Comparison of ENCODE assay signal across 7 mouse cellular contexts in genomic region chrX:133686533-133687311, GRCm38 (mm10). TPM values are rescaled to one million over a fixed set of nuclear protein-coding genes. Genes with fewer than 3 reads are reported as not detected.
DNase-seq lines count a peak whose midpoint lies in the region; ATAC-seq lines count a peak whose summit lies in the region.

No protein-coding gene starts in this region.

- peak overlapping the region; percentile 46 for H3K4me3 ChIP-seq in liver, embryonic 11.5 days (ENCODE audit: low read depth, low read length)
- H3K4me3 ChIP-seq in embryonic facial prominence, embryonic 15.5 days (replicated peaks), result peak overlapping the region; percentile 53
- H3K4me3 ChIP-seq in intestine, embryonic 15.5 days (replicated peaks), result peak overlapping the region; percentile 47
- H3K4me3 ChIP-seq in neural tube, embryonic 14.5 days (ENCODE audit: low read depth, low read length), result peak overlapping the region; percentile 52

- no peaks in the 10 kb centered on the region for H3K36me3 ChIP-seq in liver, embryonic 11.5 days (ENCODE audit: control insufficient read depth, insufficient read depth, low read length)
- H3K36me3 ChIP-seq in embryonic facial prominence, embryonic 15.5 days, result no peaks in the 10 kb centered on the region
- H3K36me3 ChIP-seq in intestine, embryonic 15.5 days, result no peaks in the 10 kb centered on the region
- H3K36me3 ChIP-seq in neural tube, embryonic 14.5 days (ENCODE audit: control insufficient read depth, insufficient read depth, low read length), result no peaks in the 10 kb centered on the region

- H3K9me3 ChIP-seq in liver, embryonic 11.5 days (ENCODE audit: control insufficient read depth, low read length), result no peaks in the 10 kb centered on the region
- H3K9me3 ChIP-seq in embryonic facial prominence, embryonic 15.5 days (replicated peaks), result no peaks in the 10 kb centered on the region
- no peaks in the 10 kb centered on the region for H3K9me3 ChIP-seq in intestine, embryonic 15.5 days
- no peaks in the 10 kb centered on the region for H3K9me3 ChIP-seq in neural tube, embryonic 14.5 days (ENCODE audit: control insufficient read depth, low read length)

- 23% methylated on average over 55 of the region's 55 CpGs for WGBS in liver, embryonic 11.5 days
- WGBS in embryonic facial prominence, embryonic 15.5 days, result 19% methylated on average over 46 of the region's 55 CpGs
- 28% methylated on average over 55 of the region's 55 CpGs for WGBS in intestine, embryonic 15.5 days
- WGBS in neural tube, embryonic 14.5 days, result 27% methylated on average over 44 of the region's 55 CpGs

- DNase-seq in liver, embryonic 11.5 days (ENCODE audit: low spot score), result peak; percentile 31
- DNase-seq in liver, result no peak
- no peak for DNase-seq in spleen, adult 18-20 months
- DNase-seq in urinary bladder, adult 18-20 months (ENCODE audit: low spot score in 2 of 2), result no peak

- no peaks in the 10 kb centered on the region for H3K4me1 ChIP-seq in liver, embryonic 11.5 days (replicated peaks; ENCODE audit: control insufficient read depth, insufficient read depth, low read length)
- 0 out of 2 replicates have a peak, but pooled peaks cover 5% of the 10 kb centered on the region for H3K4me1 ChIP-seq in embryonic facial prominence, embryonic 15.5 days
- no peaks in the 10 kb centered on the region for H3K4me1 ChIP-seq in intestine, embryonic 15.5 days (replicated peaks)
- H3K4me1 ChIP-seq in neural tube, embryonic 14.5 days (ENCODE audit: control insufficient read depth, insufficient read depth, low read length), result no peaks in the 10 kb centered on the region

- peak overlapping the region; percentile 73 for H3K4me2 ChIP-seq in liver, embryonic 11.5 days
- H3K4me2 ChIP-seq in embryonic facial prominence, embryonic 15.5 days (replicated peaks), result peak overlapping the region; percentile 80
- H3K4me2 ChIP-seq in intestine, embryonic 15.5 days (replicated peaks), result peak overlapping the region; percentile 86
- H3K4me2 ChIP-seq in neural tube, embryonic 14.5 days (ENCODE audit: low read depth, low read length), result peak overlapping the region; percentile 73

- no peak overlapping the region for H3K27ac ChIP-seq in liver, embryonic 11.5 days (ENCODE audit: low read depth, low read length)
- no peak overlapping the region for H3K27ac ChIP-seq in embryonic facial prominence, embryonic 15.5 days (replicated peaks)
- H3K27ac ChIP-seq in intestine, embryonic 15.5 days, result no peak overlapping the region
- H3K27ac ChIP-seq in neural tube, embryonic 14.5 days (ENCODE audit: low read depth, low read length), result no peak overlapping the region

- no peak overlapping the region for H3K9ac ChIP-seq in liver, embryonic 11.5 days (ENCODE audit: low read depth, low read length)
- H3K9ac ChIP-seq in embryonic facial prominence, embryonic 15.5 days, result peak overlapping the region; percentile 23; the same call in 1 of the 2 replicates
- no peak overlapping the region for H3K9ac ChIP-seq in intestine, embryonic 15.5 days
- H3K9ac ChIP-seq in neural tube, embryonic 14.5 days (replicated peaks; ENCODE audit: low read depth, low read length), result peak overlapping the region; percentile 59

- H3K27me3 ChIP-seq in liver, embryonic 11.5 days (replicated peaks; ENCODE audit: control insufficient read depth, insufficient read depth, low read length), result peaks cover 76% of the 10 kb centered on the region
- H3K27me3 ChIP-seq in embryonic facial prominence, embryonic 15.5 days, result peaks cover 33% of the 10 kb centered on the region; the same call in 1 of the 2 replicates
- peaks cover 28% of the 10 kb centered on the region for H3K27me3 ChIP-seq in intestine, embryonic 15.5 days (replicated peaks)
- no peaks in the 10 kb centered on the region; the same call in 1 of the 2 replicates for H3K27me3 ChIP-seq in neural tube, embryonic 14.5 days (ENCODE audit: control insufficient read depth, insufficient read depth, low read length)

- ATAC-seq in liver, embryonic 11.5 days (replicated peaks; ENCODE audit: low FRiP score), result no peak
- ATAC-seq in embryonic facial prominence, embryonic 15.5 days (ENCODE audit: insufficient number of reproducible peaks, low FRiP score, low TSS enrichment, low read depth), result no peak
- ATAC-seq in intestine, embryonic 15.5 days, result no peak
- ATAC-seq in neural tube, embryonic 14.5 days (ENCODE audit: low read depth), result no peak

RNA-seq across cellular contexts. Expression of gene Pcdh19, which starts 2.1 kb away (rescaled TPM):
- polyA plus RNA-seq in liver, embryonic 11.5 days (2014; fragmentation: Nextera tagmentation; extraction: Ambion mirVana), result 0.27 and 0.51 TPM in 2 replicates
- polyA plus RNA-seq in embryonic facial prominence, embryonic 15.5 days (2015; fragmentation: Nextera tagmentation; extraction: Ambion mirVana), result 4.6 and 4.8 TPM in 2 replicates
- polyA plus RNA-seq in intestine, embryonic 15.5 days (2015; fragmentation: Nextera tagmentation; extraction: Ambion mirVana), result 1.2 and 1.8 TPM in 2 replicates
- polyA plus RNA-seq in neural tube, embryonic 14.5 days (2014; fragmentation: Nextera tagmentation; extraction: Ambion mirVana), result 17.4 and 18.5 TPM in 2 replicates

Comparison
In these comparisons a context has a peak if more than half of its experiments do, and no peak if none do; other contexts are left out.
1. H3K9ac ChIP-seq: peak in embryonic facial prominence, embryonic 15.5 days (single experiment) and neural tube, embryonic 14.5 days (single experiment); none in liver, embryonic 11.5 days (single experiment) and intestine, embryonic 15.5 days (single experiment).
2. Peak in every context shown above with its lines, with median percentiles within 50 percentile points of each other: H3K4me2 ChIP-seq and H3K4me3 ChIP-seq.